In the genomic region with DNA sequence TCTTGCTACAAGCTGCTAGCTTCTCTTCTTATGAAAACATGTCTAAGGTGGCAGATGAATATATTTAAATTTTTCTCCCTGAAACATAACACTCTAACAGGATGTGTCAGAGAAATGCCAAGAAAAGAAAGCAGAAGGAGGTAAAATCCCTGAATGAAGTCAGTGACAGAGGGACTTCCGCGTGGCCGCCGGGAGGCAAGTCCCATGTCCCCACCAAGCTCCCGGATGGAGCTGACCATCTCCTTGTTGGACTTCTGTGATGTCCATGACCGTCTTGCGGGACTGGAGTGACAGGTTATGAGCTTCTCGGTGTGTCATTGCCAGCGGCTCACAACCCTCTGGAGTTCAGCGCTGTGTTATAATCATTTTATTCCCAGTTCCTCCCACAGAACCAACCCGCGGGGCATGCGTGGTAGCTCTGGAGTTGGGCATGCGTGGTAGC, we compare ENCODE assay signal across 27 mouse cellular contexts. TPM values are rescaled to one million over a fixed set of nuclear protein-coding genes. Genes with fewer than 3 reads are reported as not detected.
DNase-seq lines count a peak whose midpoint lies in the region.
"Had no signal": no experiment of that assay in that cellular context is flagged by ENCODE, and none has a peak within 500 bp of the region (broad histone marks: within the 10 kb centered on the region; RNA-seq: fewer than 3 reads in every experiment).

No protein-coding gene starts in this region.

- no peaks in the 10 kb centered on the region for H3K4me1 ChIP-seq in heart, embryonic 10.5 days
- H3K4me1 ChIP-seq: embryonic facial prominence, embryonic 13.5 days; forebrain, embryonic 10.5 days; hindbrain, embryonic 12.5 days; intestine, embryonic 15.5 days; limb, embryonic 12.5 days; liver, embryonic 15.5 days; lung, embryonic 15.5 days; midbrain, embryonic 10.5 days; midbrain, embryonic 15.5 days; neural tube, embryonic 15.5 days had no signal

- intact Hi-C loops in left cerebral cortex, postnatal 36 days (cut with DNase I), result no loop called here

- no peaks in the 10 kb centered on the region for H3K36me3 ChIP-seq in heart, embryonic 10.5 days
- H3K36me3 ChIP-seq: embryonic facial prominence, embryonic 13.5 days; forebrain, embryonic 10.5 days; hindbrain, embryonic 12.5 days; intestine, embryonic 15.5 days; limb, embryonic 12.5 days; liver, embryonic 15.5 days; lung, embryonic 15.5 days; midbrain, embryonic 10.5 days; midbrain, embryonic 15.5 days; neural tube, embryonic 15.5 days had no signal

- 86% methylated on average over 14 of the region's 14 CpGs for WGBS in heart, embryonic 10.5 days

- no peaks in the 10 kb centered on the region for H3K27me3 ChIP-seq in heart, embryonic 10.5 days (ENCODE audit: insufficient read depth, poor library complexity, severe bottlenecking)
- H3K27me3 ChIP-seq: embryonic facial prominence, embryonic 13.5 days; hindbrain, embryonic 12.5 days; intestine, embryonic 15.5 days; limb, embryonic 12.5 days; liver, embryonic 15.5 days; lung, embryonic 15.5 days; midbrain, embryonic 15.5 days; neural tube, embryonic 15.5 days had no signal

- no peaks in the 10 kb centered on the region for H3K9me3 ChIP-seq in heart, embryonic 10.5 days
- H3K9me3 ChIP-seq: embryonic facial prominence, embryonic 13.5 days; forebrain, embryonic 10.5 days; hindbrain, embryonic 12.5 days; intestine, embryonic 15.5 days; limb, embryonic 12.5 days; liver, embryonic 15.5 days; lung, embryonic 15.5 days; midbrain, embryonic 10.5 days; midbrain, embryonic 15.5 days; neural tube, embryonic 15.5 days had no signal

- H3K4me3 ChIP-seq in heart, embryonic 10.5 days, result no peak overlapping the region
- H3K4me3 ChIP-seq: embryonic facial prominence, embryonic 13.5 days; forebrain, embryonic 10.5 days; hindbrain, embryonic 12.5 days; intestine, embryonic 15.5 days; limb, embryonic 12.5 days; liver, embryonic 15.5 days; lung, embryonic 15.5 days; midbrain, embryonic 10.5 days; midbrain, embryonic 15.5 days; neural tube, embryonic 15.5 days had no signal

- no peak overlapping the region for H3K27ac ChIP-seq in heart, embryonic 10.5 days
- H3K27ac ChIP-seq: embryonic facial prominence, embryonic 13.5 days; forebrain, embryonic 10.5 days; hindbrain, embryonic 12.5 days; hindbrain, postnatal 0 days; intestine, embryonic 15.5 days; limb, embryonic 12.5 days; liver, embryonic 15.5 days; lung, embryonic 15.5 days; midbrain, embryonic 10.5 days; midbrain, embryonic 15.5 days; neural tube, embryonic 15.5 days; stomach, postnatal 0 days had no signal

- peak; percentile 66 for DNase-seq in heart, adult 11 months
- no peak for DNase-seq in heart, embryonic 10.5 days (ENCODE audit: low spot score)
- peak; percentile 33 to 54 for DNase-seq in right cerebral cortex, adult 2 months (ENCODE audit: low spot score in 2 of 2)
- DNase-seq in right cerebral cortex, postnatal 4 days, result no peak
- peak; percentile 46 to 64 for DNase-seq in left cerebral cortex, postnatal 36 days (ENCODE audit: low spot score in 2 of 2)
- no peak for DNase-seq in layer of hippocampus, adult 18-20 months (ENCODE audit: low spot score in 2 of 2)
- DNase-seq in ovary, postnatal 14 days (ENCODE audit: low spot score), result no peak
- DNase-seq: adrenal gland, postnatal 14 days; cerebellum, adult 11-12 months; cerebellum, adult 9-11 months; gastrocnemius, postnatal 10 days; heart, postnatal 36 days; kidney, adult 2 months; kidney, postnatal 4 days had no signal

RNA-seq across cellular contexts. Expression of gene Melk, which starts 31.3 kb away (rescaled TPM):
- polyA plus RNA-seq in heart, embryonic 10.5 days (2016; fragmentation: Nextera tagmentation; extraction: Ambion mirVana), result 40.9 and 43.2 TPM in 2 replicates
- under 1 TPM; 0.57 to 0.74 TPM for total RNA-seq in left cerebral cortex, postnatal 36 days (2021)
- not detected for total RNA-seq in layer of hippocampus, adult 18-20 months (2021)
- polyA plus RNA-seq: liver, adult 2 months had no signal

RNA-seq across cellular contexts. Expression of gene Rnf38, which starts 35.8 kb away (rescaled TPM):
- 23.4 and 24.7 TPM in 2 replicates for polyA plus RNA-seq in heart, embryonic 10.5 days (2016; fragmentation: Nextera tagmentation; extraction: Ambion mirVana)
- total RNA-seq in left cerebral cortex, postnatal 36 days (2021), result 10 to 100 TPM; 62.2 to 64.8 TPM
- total RNA-seq in layer of hippocampus, adult 18-20 months (2021), result 10 to 100 TPM; 47.1 to 49.8 TPM

Comparison
In these comparisons a context has a peak if more than half of its experiments do, and no peak if none do; other contexts are left out.
1. DNase-seq: peak in heart, adult 11 months (single experiment), right cerebral cortex, adult 2 months (2 of 2) and left cerebral cortex, postnatal 36 days (2 of 2); none in heart, embryonic 10.5 days (single experiment), right cerebral cortex, postnatal 4 days (single experiment), layer of hippocampus, adult 18-20 months (0 of 2) and ovary, postnatal 14 days (single experiment).